Mouse (Mus musculus) bone marrow macrophage, adult 2 months (primary cell): ENCODE results near the gene Gm20422.

Source experiments
- CTCF ChIP-seq: IDR thresholded peaks from 2 replicates; pipeline ENCODE4 v1.5.1; 2012; ENCODE audit warnings: low read depth, mild to moderate bottlenecking, low read length, moderate library complexity
- POLR2A ChIP-seq: IDR thresholded peaks from 2 replicates; pipeline ENCODE4 v1.6.1; 2012; ENCODE audit warnings: mild to moderate bottlenecking, low read depth, low read length, borderline replicate concordance

- TF ChIP-seq CTCF (no peak), POLR2A (no peak)
Observed at GRCm38 (mm10) chr8:69796721-69797345, 22.1 kb upstream of the Gm20422 start.
